Mouse (Mus musculus) CD4-positive, CD25-positive, alpha-beta regulatory T cell, adult 4 months (primary cell): ENCODE results near the gene Rfc1. TPM values are rescaled to one million over a fixed set of nuclear protein-coding genes. Genes with fewer than 3 reads are reported as not detected.

ENCODE experiments used
- ATAC-seq: one replicate; pipeline ENCODE4 v1.8.0; 2017
- polyA plus RNA-seq, 2 experiments: library from polyadenylated mRNA; unstranded; fragments of 100-300 nt; shearing (Covaris generic); gene quantifications; one replicate each; pipeline ENCODE4 v1.2.1; 2017

Rfc1 gene
- polyA plus RNA-seq: 10 to 100 TPM; 76.5 to 78.8 TPM

DNA sequence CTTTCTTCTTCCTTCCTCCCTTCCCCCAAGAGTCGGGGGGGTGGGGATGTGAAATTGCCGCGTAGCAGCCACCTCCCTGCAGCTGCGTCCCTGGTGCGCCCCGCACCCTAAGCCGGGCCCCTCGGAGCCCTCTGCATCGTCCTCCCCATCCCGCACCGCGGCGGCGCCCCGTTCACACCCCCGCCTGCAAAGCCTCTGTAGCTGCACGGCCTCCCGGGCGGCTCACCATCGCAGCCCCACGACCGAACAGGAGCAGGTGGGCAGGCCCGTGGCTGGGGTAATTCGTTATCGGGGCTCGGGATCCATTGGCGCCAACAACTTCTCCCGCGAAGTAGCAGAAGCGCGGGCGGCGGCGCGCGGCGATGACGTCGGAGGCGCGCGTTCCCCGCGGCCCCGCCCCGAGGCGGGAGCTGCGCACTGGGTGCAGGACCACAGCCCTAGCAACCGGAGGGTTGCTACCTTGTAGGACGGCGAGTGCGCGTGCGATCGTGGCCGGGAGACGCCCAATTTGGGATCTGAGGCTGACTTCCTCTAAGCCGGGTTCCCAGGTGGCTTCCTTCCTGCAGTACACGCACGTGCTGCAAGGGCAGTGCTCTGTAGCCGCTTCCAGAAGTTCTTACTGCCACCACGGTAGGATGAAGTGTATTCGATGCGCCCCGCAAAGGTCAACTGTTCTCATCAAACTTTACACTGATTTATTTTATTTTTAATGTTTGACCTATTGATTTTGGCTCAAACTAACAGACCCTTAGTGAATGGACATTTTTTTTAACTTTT lies at the start of gene Rfc1:
TSS of gene Rfc1 (minus strand) at position 373 of the 777 bp plus-strand sequence.
- peak; percentile 92 for ATAC-seq

GRCm38 (mm10) chr5:65374746-65375145 lies 39.3 kb upstream of the Rfc1 start:
- ATAC-seq: no peak

DNA sequence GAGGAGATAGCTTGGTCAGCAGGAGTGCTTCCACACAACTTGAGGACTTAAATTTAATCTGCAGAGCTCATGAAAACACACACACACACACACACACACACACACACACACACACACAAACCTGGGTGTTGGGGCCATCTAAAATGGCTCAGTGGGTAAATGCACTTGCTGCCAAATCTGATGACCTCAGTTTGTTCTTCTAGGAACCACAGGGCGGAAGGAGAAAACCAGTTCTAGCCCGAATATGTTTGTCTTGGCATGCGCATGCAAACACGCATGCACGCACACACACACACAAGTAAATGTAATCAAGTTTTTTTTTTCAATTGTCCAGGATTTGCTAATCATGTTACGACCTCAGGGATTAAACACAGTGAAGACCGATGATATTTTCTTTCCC lies 36.1 kb upstream of the Rfc1 start:
- ATAC-seq: no peak

DNA sequence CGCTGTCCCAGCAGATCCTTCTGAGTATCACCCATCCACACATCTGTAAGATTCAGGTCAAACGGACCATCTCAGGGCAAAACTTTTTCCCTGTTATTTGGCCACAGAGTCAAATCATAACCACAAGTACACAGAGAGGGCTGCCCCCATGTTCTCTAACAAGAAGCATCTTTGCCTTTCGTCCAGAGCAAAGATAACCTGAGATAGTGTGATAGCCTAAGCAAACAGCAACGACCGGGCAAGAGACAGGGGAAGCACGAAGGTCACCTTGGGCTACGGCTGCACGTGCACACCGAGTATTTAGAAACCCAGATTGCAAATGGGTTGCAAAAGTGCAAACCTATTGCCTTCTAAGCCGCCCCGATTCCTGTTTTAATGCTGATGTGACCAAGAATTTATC lies 32.4 kb upstream of the Rfc1 start:
- ATAC-seq: no peak

- ATAC-seq: no peak
Measured at GRCm38 (mm10) chr5:65357771-65358170, 22.3 kb upstream of the Rfc1 start.

DNA sequence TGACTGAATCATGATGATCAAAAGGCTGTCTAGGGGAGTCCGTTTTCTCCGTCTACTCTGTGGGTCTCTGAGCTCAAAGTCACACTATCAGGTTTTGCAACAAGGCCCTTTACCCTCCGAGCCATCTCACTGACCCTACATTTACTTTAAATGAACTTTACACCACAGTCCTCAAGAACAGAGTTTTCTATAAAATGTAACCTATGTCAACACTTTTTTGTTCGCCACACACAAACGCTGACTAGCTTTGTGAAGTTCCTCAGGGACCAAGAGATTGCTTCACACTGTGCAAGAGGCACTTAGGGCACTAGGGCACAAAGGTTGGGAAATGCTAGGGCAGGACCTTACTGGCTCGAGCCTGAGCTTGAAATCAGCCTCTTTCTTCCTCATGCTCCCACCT lies 21.4 kb upstream of the Rfc1 start:
- no peak for ATAC-seq

DNA sequence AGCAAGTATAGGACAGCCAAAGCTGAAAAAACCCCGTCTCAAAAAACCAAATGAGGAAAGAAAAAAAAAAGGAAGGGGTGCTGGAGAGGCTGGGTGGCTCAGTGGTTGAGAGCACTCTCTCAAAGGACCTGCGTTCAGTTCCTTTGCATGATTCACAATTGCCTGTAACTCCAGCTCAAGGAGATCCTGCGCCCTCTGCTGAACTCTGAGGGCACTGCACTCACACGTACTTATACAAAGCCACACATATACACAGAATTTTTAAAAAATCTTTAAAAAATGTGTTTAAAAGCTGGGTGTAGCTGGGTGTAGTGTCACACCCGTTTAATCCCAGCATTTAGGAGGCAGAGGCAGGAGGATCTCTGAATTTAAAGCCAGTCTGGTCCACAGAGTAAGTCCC lies 19.5 kb upstream of the Rfc1 start:
- ATAC-seq: no peak

GRCm38 (mm10) chr5:65354097-65354496 lies 18.6 kb upstream of the Rfc1 start:
- ATAC-seq: no peak

DNA sequence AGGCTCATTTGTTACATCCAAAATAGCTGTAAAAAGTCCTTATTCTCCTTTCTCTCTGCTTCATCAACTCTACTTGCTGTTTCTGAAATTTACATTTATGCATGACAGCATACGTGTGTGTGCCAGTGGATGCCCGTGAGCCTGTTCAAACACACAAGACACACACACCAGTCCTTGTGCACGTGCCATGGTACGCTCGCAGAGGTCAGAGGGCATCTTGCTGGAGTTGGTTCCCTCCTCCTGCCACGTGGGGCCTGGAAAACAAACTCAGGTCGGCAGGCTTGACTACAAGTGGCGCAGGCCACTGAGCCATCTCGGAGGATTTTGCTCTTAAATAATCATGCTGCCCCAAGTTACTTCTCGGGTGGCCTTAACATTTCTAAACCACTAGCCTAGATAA lies 15.0 kb upstream of the Rfc1 start:
- no peak for ATAC-seq

DNA sequence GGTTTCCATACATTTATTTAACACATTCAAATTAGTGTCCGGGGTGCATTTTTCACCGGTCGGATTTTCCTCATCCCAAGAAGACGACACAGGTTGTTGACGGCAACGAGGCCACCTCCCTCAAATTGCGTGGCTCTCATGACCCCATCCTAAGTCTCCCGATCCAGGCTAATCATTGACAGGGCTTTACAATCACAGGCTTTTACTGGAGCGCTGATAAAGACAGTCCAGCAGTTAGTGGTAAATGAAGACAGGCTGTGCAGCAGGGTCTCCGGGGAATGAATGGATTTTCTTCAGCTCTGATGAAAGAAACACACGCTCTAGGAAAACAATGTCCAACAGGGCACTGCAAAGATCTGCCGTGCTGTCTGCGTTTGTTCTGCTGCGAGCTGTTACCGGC lies 12.7 kb upstream of the Rfc1 start, which contains the start of gene Klb:
TSS of gene Klb (plus strand) at position 147 of the 400 bp plus-strand sequence.
- no peak for ATAC-seq

- no peak for ATAC-seq
Measured at GRCm38 (mm10) chr5:65340167-65340566, 4.7 kb upstream of the Rfc1 start.

GRCm38 (mm10) chr5:65338394-65338793 lies 2.9 kb upstream of the Rfc1 start:
- ATAC-seq: no peak

DNA sequence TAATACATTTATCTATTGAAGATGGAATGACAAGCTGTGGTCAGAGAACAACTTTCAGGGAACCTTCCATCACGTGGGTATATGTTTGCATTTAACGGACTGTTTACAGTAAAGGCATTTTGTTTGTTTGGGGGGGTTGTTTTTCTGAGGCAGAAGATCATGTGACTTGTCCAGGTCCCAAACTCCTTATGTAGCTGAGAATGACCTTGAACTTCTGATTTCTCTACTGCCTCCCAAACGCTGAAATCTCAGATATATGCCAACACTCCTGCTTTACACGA lies 545 bp upstream of the Rfc1 start:
- ATAC-seq: no peak

GRCm38 (mm10) chr5:65334788-65335187 lies 682 bp downstream of the Rfc1 start:
- ATAC-seq: no peak

GRCm38 (mm10) chr5:65329971-65330370 lies 5.5 kb downstream of the Rfc1 start:
- no peak for ATAC-seq

GRCm38 (mm10) chr5:65326212-65326611 lies 9.3 kb downstream of the Rfc1 start:
- ATAC-seq: peak; percentile 86

DNA sequence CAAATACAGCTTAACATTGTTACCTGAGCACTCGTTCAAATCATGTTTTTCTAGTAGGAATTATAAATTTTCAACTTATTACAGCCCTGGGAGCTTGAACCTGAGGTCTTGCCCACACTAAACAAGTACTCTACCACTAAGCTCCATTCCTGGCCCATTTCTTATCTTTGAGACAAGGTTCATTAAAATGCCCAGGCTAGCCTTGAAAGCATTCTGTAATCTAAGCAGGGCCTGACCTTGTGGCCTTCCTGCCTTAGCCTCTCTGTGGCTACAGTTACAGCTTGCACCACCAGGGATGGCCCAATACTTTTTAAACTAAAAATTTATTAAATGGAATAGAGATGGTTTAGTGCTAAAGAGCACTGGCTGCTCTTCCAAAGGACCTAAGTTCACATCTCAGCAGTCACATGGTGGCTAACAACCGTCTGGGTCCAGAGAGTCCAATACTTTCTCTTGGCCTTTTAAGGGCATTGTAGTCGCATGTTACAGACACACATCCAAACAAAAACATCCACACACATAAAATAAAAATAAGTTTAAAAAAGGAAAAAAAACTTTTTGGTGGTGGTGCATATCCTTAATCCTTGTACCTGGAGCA lies 10.6 kb downstream of the Rfc1 start:
- no peak for ATAC-seq

- ATAC-seq: no peak
Measured at GRCm38 (mm10) chr5:65324271-65324670, 11.2 kb downstream of the Rfc1 start.

DNA sequence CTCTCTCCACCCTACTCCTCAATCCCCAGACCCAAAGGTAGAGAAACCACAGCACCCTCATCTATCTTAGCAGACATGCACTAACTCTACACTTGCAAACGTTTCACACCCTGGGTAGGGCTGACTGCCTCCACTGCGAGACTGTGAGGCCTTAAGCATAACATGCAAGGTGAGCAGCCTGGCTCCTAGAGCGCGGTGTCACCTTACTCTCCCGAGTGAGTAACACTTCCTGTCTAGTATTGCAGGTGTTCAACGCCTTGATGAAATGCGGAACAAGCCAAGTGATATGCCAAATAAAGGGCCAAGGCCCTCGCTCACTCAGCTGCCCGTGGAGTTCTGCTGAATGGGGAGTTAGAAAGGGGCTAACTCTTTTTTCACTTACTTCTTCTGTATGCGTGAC lies 13.3 kb downstream of the Rfc1 start:
- peak; percentile 20 for ATAC-seq

DNA sequence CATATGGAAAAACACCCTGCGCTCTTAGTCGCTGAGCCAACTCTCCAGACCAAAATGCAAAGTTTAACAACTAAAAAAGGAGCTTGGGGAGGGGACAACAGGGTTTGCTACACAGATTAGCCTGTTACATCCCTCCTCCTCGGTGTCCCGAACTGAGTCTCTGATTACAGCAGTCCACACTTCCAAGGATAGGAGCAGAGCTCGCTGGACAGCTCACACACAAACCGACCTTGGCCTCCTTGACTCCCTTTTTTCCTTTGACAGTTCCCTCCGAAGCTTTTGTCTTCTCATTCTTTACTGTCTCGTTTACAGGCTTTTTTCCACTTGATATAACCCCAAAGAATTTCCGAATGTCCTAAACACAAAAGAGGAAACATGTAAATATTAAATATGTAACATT lies 16.3 kb downstream of the Rfc1 start:
- no peak for ATAC-seq

DNA sequence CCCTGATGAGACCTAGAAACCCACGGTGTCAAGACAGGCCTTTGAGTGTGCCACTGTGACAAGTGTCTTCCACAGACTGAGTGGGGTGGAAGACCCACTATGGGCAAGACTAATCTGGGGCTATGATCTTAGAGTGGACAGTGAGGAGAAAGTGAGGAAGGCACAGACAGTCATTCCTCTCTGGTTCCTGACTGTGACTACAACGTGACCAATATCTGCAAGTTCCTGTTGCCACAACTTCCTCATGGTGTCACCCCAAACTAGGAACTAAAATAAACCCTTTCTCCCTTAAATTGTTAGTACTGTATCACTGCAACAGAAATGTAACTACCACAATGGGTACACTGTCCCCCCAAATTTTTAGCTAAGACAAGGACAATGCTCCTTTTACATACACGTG lies 26.6 kb downstream of the Rfc1 start:
- ATAC-seq: no peak

DNA sequence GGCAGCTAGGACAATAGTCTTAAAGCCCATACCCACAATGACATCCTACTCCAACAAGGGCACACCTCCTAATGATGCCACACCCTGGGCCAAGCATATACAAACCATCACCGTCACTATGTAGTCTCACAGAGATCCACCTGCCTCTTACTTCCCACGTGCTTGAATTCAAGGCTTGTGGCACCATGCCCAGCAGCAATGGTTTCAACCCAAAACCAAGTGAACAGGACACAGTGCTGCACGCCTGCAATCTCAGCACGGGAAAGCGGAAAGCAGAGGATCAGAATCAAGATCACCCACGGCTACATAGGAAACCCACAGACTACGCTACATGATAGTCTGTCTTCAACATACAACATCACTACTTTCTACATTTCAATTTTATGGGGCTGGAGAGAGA lies 27.3 kb downstream of the Rfc1 start:
- ATAC-seq: no peak

DNA sequence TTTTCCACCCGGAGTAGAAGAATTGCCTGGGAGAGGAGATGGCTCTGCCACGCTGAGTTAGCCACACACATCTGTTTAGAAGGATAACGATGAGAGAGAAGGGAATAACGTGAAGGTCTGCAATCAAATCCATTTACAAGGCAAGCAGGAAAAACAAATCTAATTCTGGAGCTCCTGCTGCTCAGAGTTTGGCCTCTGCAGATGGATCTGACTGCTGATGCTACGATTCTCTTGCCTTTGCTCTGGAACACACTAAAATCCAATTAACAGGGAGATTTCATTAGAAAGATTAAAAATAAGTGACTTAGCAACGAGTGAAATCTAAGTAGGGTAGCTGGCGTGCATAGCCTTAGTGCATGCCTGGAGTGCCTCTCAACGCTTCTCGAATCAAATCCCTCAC lies 30.0 kb downstream of the Rfc1 start:
- no peak for ATAC-seq

- ATAC-seq: no peak
Measured at GRCm38 (mm10) chr5:65300121-65300520, 35.3 kb downstream of the Rfc1 start.

DNA sequence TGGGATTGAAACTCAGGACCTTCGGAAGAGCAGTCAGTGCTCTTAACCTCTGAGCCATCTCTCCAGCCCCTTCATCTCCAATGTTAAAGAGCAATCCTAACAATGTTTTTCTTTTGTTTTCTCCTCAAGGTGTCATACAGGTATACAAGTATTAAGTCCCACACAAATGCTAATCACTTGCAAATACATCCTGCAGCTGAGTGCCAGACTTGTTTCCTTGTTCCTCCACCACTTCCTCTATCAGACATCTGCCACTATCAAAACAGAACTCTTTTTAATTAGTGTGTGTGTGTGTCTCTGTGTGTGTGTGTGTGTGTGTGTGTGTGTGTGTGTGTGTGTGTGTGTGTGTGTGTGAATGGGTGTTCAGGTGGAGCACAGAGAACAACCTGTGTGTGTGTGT lies 35.8 kb downstream of the Rfc1 start:
- ATAC-seq: peak; percentile 60
